In the genomic region with DNA sequence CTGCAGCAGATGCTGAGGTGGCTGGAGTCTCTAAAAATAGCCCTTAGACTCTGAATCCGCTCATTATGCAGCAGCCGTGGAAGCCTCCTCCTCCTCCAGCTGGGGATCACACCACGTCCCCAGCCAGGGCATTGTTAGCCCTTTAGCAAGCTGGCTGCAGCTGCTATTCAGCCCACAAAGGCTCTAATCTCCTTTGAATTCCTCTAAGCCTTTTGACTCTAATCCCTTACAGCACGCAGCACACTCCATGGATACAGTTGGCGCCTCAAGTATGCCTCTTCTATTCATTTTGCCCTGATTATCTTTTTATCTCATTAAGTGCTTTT, we compare ENCODE assay signal across 8 mouse cellular contexts.
DNase-seq lines count a peak whose midpoint lies in the region; TF ChIP-seq lines count a peak whose summit lies in the region.

No protein-coding gene starts in this region.

- no peak for TF ChIP-seq CTCF in left cerebral cortex, adult 2 months (IDR thresholded peaks at IDR 0.05)
- no peak for TF ChIP-seq CTCF in olfactory bulb, adult 2 months (IDR thresholded peaks at IDR 0.05; ENCODE audit: insufficient read depth, low read depth, low read length)

- TF ChIP-seq POLR2A in olfactory bulb, adult 2 months (IDR thresholded peaks at IDR 0.05; ENCODE audit: insufficient read depth, low read depth, low read length): no peak

- H3K4me1 ChIP-seq in olfactory bulb, adult 2 months (ENCODE audit: control insufficient read depth, insufficient read depth, low read length): peaks cover 9% of the 10 kb centered on the region

- 21% methylated on average over 5 of the region's 5 CpGs for WGBS in olfactory bulb, adult 2 months

- peak overlapping the region; percentile 58 for H3K27ac ChIP-seq in left cerebral cortex, adult 2 months
- peak overlapping the region; percentile 54 for H3K27ac ChIP-seq in olfactory bulb, adult 2 months (ENCODE audit: insufficient read depth, low read depth, low read length)

- intact Hi-C loops in left cerebral cortex, adult 2 months (cut with DNase I): no loop called here

- DNase-seq in right cerebral cortex, postnatal 36 days (ENCODE audit: low spot score in 2 of 2): peak; percentile 34 to 42
- DNase-seq in right cerebral cortex, postnatal 25 days: no peak
- peak; percentile 44 for DNase-seq in forelimb bud, embryonic 11.5 days (ENCODE audit: low read depth, low spot score)
- DNase-seq in left cerebral cortex, adult 2 months (ENCODE audit: extremely low spot score in 1 of 2, low spot score in 2 of 2): peak in 1 of 2 experiments; percentile 45
- no peak for DNase-seq in cerebellum, adult 9-11 months
- DNase-seq in right cerebral cortex, postnatal 4 days: no peak
- no peak for DNase-seq in urinary bladder, postnatal 14 days (ENCODE audit: low spot score)

- no peak overlapping the region for H3K4me3 ChIP-seq in left cerebral cortex, adult 2 months
- no peak overlapping the region for H3K4me3 ChIP-seq in olfactory bulb, adult 2 months (ENCODE audit: insufficient read depth, low read depth, low read length)

Comparison
In these comparisons a context has a peak if more than half of its experiments do, and no peak if none do; other contexts are left out.
1. DNase-seq: peak in right cerebral cortex, postnatal 36 days (2 of 2) and forelimb bud, embryonic 11.5 days (single experiment); none in right cerebral cortex, postnatal 25 days (single experiment), cerebellum, adult 9-11 months (single experiment), right cerebral cortex, postnatal 4 days (single experiment) and urinary bladder, postnatal 14 days (single experiment).